Mouse (Mus musculus) left cerebral cortex, adult 11 months (tissue): ENCODE data around the gene Inpp4b.

Experiments used
- DNase-seq: peaks from one replicate; pipeline ENCODE4 v3.0.0; 2022; ENCODE audit warnings: low spot score

Inpp4b gene

DNA sequence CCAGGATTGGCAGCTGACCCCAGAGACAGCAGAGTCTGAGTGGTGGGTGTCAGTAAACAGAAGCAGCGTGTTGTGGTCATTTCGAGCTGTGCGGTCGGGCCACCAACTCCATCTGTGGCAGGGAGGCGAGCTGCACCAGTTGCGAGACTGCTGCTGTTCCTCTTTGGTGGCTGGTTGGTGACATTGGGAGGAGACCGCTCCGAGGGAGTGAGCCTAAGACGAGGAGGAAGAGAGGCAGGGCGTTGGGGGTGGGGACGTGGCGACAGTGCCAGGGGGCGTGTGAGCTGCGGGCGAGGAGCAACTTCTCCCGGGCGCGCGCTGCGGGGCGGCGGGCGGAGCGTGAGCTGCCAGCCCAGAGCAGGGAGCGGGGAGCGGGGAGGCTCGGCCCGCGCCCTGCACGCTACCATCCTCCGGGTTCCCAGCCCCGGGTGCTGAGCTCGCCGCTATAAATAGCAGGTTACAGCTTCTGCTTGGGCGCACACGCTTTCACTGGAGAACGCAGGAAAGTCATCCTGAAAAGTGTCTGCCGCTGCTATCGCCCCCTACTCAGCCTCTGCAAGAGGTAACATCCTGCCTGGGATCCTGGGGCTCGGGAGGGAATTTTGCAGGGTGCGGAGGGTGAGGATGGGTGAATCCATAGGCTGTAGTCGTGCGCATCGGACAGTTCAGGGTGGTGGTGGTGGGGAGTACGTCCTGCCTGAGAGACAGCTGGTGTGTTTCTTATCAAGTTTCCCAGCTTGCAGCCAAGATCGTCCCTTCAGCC is at the start of gene Inpp4b:
Gene Inpp4b (plus strand): TSS at position 321 of the 763 bp plus-strand sequence.
- peak; percentile 57 for DNase-seq

DNA sequence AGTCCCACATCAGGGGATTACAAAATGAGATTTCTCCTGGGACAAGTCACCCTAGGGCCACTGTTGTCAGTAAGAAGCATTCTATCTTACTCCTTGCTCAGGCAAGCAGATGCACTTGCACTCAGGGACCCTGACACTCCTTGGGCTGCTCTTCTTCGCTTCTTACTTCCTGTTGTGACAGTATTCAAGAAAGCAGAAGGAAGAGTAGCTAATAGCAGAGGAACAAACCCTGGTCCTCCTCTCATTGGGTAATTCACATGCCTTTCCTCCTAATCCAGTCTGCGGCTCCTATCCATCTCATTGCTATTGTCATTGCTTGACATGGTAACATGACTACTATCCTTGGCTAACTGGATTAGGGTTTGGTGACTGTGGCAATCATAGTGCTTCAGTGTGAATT is 7.1 kb upstream of the Inpp4b start:
- no peak for DNase-seq

DNA sequence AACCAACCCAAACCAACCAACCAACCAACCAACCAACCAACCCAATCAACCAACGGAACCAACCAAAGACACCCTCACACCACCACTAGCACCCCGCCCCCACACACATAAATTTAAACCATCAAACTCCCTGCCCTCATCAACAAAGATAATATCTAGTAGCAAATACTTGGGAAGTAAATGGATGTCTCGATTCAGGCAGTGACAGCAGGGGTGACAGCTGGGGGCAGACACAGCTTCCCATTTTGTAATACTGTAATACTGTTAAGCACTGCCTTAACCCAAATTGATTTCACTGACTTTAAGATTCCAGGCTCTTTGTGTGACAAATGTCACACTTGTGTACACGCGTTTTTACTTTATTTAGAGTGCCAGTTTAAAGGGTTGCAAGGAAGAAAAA is 1.2 kb upstream of the Inpp4b start:
- DNase-seq, result no peak

DNA sequence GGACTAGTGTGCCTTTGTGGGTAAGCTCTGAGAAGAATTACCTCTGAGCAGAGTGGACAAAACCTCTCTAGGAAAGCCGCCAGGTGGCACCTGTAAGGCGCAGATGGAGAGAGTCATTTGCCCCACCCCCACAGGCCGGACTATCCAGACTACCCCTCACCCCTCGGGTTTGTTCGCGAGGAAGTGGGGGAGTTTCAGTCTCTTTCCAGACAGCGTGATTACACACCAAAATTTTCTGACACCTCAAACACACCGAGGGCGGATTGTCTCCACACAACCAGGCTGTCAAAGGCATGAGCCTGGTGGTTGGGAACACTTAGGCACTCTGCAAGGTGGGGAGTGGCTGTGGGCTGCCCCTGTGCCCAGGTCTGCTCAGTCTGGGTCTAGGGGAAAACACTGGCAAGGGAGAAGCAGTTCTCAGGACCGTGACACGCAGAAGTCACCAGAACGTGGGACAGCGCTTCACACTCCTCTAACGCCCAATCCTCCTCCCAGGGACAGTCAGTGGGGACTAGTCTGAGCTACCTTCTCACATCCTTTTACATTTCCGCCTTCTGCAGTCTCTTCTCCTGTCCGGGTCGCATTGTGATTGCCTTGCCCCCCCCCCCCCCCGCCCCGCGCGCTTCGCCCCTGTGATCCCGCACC is 643 bp upstream of the Inpp4b start:
- DNase-seq, result peak; percentile 47

DNA sequence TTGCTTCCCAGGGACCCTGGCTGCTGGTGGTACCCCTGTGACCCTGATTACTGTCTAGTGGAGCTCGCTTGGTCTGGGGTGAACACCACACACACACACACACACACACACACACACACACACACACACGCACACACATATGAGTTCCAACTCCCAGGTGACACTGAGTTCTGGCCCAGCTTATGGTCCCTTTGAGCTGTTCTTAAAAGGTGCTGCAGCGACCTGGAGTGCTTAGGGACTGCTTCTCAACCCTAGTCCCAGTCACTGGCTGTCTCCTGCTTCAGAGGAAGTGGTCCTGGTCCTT is 595 bp downstream of the Inpp4b start:
- DNase-seq, result no peak

DNA sequence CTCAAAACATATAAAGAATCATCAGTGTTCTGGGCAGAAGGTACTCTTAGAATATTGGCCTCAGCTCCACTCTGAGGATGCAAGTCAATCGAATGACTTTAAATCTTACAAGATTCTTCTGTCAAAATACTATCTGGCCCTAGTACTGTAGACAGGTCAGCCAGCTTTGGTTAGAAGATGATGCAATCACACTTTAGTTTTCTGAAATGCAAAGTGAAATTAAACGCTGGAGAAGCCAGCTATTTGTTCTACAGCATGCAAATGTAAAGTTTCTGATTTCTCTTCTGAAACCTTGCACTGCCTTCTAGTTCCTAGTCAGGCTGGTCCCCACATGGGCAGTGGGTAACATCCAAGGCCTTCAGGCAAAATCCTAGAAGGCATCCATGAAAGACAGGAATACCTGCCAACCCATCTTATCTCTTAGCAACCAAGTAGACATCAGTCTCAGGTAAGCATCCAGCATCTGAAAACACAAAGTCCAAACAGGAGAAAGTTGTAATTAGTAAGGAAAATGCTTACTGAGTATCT is 2.9 kb downstream of the Inpp4b start:
- no peak for DNase-seq

DNA sequence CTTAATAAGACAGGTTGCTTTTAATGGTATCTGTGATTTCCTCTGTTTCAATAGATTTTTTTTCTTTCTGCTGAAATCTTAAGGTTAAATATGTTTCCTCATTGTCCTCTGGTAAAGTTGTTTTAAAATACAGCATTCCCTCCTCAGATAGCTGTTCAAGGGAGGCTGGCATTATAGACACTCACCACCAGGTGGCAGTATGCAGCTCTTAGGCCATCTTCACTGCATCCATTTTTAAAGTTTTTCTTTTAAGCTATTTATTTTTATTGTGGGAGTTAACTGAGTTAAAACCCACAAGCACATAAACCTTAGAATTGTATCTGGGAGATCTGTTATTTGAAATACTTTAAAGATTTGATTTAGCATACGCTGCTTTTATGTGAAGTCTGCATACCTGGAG is 7.1 kb downstream of the Inpp4b start:
- DNase-seq, result no peak

DNA sequence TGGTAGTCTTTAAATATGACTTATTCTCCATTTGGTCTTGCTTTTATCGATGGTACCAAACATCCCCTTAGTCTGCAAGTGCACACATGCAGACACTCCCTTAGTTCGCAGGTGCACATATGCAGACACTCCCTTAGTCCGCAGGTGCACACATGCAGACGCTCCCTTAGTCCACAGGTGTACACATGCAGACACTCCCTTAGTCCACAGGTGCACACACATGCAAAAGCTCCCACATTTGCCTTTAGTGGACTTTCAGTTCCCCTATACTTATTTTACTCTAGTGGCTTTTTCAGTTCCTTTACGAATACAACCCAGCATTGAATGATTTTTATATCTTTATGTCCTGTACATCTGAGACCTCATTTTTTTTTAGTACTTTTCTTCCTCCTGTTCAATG is 11.1 kb downstream of the Inpp4b start:
- no peak for DNase-seq

DNA sequence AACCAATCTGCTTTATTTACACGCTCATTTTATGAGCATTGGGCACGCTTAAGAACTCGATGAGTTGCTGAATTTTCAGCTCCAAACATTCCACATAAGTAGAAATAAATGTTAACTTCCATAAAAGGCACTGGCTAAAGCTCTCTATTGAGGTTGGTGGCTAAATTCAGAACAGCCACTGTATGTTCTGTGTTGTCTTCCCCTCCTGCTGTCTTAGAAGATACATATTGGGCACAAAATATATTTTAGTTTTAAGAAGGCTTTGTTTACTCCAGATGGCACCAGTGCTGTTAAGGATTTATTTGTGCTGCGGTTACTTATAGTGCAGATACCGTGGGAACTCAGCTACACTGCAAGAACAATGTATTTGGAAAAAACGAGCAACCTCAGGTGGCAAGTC is 15.8 kb downstream of the Inpp4b start:
- no peak for DNase-seq

DNA sequence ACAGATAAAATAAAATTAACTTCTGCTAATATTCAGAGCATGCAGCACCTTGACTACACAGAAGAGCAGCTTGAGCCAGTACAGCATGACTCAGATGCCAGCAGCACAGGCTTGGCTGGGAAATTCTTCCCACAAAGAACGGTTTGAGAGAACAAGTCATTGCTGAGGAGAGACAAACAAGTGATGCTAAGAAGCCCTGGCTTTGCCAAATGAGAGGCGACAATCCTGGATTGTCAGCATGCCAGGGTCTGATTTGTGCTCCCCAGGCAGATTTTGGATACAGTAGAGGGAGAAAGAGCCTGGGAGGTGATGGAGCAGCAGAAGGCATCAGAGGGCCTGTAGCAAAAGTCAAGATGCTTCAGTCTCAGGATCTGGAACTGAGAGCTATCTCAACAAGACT is 18.2 kb downstream of the Inpp4b start:
- DNase-seq, result no peak

DNA sequence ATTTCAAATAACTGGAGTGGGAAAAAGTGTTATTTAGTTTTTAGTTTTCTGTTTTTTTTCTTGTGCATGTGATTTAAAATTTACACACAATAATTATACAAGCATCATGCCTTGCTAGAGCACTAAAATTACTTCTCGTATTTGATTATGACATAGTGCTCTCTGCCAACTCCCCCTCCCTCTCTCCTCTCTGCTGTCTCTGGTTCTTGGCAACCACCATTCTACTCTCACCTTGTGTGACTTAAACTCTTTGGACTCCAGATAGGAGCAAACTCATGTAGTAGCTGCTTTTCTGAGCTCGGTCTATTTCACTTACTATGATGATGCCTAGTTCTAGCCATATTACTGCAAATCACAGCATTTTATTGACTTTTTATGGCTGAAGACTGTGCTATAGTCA is 18.8 kb downstream of the Inpp4b start:
- no peak for DNase-seq

DNA sequence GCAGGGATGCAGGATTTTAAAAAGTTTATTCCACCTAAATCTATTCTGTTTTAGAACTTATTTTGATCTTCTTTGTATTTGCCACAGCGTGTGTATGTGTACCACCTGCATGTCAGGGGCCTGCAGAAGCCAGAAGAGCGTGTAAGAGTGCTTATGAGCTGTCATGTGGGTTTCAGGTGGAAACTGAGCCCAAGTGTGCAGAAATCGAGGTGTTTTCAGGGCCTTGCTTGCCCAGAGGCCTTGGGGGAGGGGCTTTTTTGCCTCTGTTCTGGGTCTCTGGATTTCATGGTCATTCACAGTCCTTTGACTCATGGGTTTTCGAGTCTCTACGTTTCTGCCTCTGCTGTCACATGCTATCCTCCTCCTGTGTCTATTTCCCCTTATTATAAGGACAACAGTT is 28.3 kb downstream of the Inpp4b start:
- DNase-seq, result no peak

DNA sequence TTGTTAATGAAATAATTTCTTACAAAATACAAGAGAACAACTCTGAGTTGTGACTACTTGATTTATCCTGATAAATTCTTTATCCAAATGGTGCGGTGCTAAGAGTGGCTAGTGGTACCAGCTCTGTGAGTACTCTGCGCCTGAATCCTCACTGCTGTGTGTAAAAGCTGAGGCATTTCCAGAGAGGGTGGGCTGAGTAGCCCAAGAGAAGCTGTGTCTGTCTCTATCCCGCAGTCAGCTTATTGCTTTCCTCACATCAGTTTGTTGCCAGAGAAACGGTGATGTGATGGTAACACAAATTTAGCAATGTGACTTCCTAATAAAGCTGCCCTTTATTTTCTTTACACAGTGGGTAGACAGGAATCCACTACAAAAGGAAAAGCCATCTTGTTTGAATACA is 29.5 kb downstream of the Inpp4b start:
- no peak for DNase-seq

DNA sequence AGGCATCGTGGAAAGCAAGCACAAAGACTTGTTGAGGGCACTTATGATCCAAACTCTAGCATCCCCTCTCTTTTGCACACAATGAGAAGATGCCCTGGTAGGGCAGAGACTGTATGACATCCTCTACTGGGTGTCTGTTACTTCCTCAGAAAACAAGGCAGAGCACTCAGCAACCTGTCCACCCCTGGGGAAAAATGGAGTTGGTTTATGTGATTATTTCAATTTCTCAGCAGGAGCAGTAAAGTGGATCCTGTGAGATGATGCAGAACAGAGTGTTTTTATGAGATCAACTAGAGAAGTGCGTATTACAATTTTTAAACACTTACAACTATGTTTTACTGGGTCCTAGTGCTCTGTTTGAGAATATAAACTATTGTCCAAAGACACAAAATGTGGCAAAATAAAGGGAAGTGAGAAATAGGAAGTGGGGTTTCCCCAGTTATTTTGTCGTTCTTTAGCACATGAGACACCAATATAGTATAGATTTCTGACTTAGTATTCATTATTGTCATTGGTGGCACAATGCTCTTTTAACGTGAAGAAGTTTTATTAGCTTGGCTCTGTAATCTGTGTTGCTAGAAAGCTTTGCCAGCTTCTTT is 32.6 kb downstream of the Inpp4b start:
- no peak for DNase-seq

DNA sequence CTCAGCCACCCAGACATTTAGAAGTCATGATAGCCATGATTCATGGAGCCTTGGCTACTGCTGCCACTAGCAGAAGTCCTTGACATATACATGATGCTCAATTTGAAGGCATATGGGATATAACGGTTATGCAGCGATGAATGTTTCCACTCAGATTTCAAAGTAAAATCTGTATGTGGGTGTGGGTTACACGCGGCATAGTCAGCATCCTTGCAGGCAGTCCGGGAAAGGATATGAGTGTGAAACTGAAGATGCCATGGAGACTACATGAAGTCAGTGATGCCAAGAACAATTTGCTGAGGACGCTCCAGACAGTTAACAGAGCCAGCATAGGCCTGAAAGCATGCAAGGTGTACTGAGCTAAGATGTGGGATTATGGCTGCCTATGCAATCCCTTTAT is 46.6 kb downstream of the Inpp4b start:
- DNase-seq, result no peak

DNA sequence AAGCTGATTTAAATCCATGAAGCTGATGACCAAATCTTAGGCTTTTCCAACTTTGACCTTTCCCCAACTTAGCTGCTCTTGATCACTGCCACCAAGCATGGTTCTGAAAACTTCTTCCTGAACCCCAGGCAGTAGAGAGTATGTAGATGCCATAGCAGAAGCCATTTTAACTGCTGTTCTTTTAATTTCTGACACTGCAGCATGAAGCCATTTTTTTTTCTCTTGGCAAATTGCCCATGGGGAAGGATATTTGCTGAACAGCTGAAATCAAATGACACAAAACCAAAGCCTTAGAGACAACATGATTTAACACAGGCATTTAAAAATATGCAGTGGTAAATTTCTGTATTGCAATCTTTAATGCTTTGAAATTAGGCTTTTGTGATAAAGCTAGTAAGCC is 56.7 kb downstream of the Inpp4b start:
- DNase-seq, result no peak

DNA sequence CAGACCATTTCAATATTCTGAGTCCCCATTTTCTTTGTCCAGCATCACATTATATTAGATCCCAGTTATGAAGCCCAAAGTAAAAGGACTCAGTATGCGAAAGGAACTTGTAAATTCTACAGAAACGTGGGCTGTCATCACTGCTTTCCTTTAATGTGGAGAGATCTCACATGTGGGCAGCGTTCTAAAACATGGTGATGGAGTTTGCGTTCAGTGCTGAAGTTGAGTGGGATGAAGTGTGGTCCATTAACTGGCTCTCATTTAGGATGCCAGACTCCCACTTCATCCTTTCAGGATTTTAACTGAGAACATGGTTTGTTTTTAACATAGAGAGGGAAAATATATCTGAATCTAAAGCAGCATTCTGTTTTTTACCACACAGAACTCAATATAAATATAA is 57.1 kb downstream of the Inpp4b start:
- DNase-seq, result peak; percentile 21

DNA sequence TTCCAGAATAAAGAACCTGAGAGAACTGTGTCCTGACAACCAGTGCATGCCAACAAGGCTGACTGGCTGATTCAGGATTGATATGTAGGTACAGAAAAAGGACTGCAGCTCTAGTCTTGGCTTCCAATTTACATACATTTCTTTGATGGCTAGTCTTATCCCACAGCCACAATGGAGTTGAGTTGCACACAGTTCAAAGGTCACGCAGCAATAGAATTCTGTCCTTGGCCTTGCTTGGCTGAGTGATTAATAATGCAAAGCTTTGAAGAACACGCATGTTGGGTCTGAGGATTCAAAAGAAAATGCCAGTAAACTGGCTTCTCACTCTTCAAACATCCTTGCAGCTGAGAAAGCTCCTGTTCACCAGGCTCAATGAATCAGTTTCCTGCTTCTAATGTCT is 70.4 kb downstream of the Inpp4b start:
- no peak for DNase-seq

DNA sequence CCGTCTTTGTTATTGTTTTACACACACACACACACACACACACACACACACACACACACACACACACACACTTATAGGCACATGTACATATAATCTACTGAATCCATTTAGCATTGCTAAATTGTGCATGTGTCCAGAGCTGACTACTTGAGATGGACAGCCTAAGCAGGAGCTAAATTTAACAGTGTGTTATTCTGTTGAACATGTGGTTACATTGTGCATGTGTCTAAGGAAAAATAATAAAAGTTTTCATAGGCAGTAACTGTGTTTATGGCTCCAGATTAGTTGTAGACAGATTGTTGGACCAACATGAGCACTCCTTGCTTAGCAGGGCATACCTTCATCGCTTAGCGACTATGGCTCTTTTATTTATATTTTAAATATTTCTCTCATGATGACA is 101.6 kb downstream of the Inpp4b start:
- DNase-seq, result no peak

DNA sequence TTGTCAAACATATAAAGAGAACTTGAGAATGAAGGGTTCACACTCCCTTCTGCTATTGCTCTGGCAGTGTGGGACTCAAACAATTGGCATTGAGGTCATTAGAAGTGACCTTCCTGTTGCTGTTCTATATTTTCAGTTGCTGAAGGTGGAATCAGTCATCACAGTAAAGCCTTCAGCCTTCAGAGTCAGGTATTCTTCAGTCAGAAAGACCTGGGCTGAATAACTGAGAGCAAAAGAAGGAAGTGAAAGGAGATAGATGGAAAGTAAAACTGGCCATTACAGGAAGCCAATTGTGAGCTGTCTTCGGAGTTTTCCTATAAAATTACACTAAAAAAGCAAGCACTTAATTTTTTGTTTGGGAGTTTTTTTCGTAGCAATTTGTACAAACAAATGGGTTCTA is 107.4 kb downstream of the Inpp4b start:
- no peak for DNase-seq

DNA sequence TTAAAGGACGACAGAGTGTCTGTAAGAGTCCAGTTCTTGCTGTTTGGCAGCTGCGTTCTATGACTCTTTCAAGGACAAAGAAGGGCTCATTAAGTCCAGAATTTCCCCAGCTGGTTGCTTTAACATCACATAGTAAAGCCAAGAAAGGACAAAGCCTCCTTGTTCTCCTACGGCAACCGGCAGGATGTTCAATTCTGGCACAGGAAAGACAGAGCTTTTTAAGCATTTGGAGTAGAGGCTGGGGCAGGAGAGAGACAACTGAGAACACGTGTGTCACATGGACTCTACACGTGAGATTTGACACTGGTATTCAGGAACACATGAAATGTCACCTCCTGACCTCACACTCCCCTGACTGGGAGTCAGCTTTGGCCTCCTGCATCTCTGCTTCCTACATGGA is 109.7 kb downstream of the Inpp4b start:
- no peak for DNase-seq

DNA sequence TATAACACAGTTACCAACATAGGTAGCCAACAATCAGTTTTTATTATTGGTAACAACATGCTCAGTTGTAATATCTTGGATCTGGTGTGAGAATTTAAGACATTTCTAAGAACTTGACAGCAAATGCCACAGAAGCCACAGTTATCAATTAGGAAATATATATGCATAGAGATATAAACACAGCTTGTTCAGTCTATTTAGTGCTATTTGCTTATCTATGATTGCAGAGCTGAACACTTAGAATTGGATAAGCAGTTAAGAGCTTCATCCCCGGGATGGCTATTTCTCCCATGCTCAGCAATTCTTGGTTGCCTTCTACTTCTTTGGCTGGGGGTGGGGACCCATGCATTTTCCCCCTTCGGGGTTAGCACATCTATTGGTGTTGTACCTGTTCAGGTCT is 112.5 kb downstream of the Inpp4b start:
- no peak for DNase-seq

DNA sequence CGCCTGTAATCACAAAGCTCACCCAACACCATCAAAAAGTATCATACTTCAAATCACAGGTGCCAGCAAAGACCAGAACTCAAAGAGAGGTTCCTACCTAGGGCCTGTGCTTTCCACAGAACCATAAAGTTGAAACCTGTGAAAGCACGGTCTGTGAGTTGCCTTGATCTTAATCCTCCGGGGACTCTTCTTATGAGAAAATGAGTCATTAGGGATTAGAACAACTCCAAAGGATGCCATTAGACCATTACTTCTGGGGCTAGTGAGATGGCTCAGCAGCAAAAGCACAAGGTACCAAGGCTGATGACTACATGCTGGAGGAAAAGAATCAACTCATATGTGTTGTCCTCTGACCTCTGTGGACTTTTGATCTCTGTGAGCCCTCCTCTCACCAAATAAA is 121.4 kb downstream of the Inpp4b start:
- DNase-seq, result no peak

DNA sequence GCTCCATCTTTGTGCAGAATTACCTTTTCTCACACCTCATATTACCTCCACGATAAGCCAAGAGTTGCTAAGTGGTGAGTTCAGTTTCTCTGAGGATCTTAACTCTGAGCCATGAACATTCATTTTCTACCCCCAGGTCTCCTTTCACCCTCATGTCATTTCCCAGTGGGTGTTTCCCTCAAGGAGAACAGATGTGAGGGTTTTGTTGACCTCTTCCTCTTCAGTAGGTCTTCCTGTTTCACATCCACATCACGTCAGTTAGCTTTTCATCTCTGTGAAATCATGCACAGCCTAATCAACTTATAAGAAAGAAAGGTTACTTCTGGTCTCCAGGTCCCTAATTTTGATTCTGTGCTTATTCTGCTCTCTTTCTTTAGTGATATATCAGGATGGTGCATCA is 124.4 kb downstream of the Inpp4b start:
- DNase-seq, result no peak
